Mouse (Mus musculus) forelimb bud, embryonic 11.5 days (tissue): ENCODE data around the gene Bsph1.
"Not testable (repeated sequence)": the region's sequence is repeated elsewhere in the genome, so short reads cannot be mapped to it uniquely, and the experiment has no call there.

Experiments
- DNase-seq: peaks from one replicate; pipeline ENCODE4 v3.0.0-alpha.2; 2012; ENCODE audit warnings: low read depth, low spot score

Gene Bsph1

GRCm38 (mm10) chr7:13450541-13450940 lies at the start of gene Bsph1:
Gene Bsph1 (plus strand): TSS chr7:13450841.
- DNase-seq = not testable (repeated sequence)

GRCm38 (mm10) chr7:13511539-13511938 lies 60.9 kb downstream of the Bsph1 start:
- no peak for DNase-seq
